Mouse (Mus musculus) MEL (cell line): ENCODE measurements around the gene Cmtm7. TPM values are rescaled to one million over a fixed set of nuclear protein-coding genes. Genes with fewer than 3 reads are reported as not detected.

Experiments used
- DNase-seq: peaks from one replicate; pipeline ENCODE4 v3.0.0; 2011; ENCODE audit warnings: low read depth, low spot score
- H3K27ac ChIP-seq: 2 replicates; pipeline ENCODE4 v1.5.1; 2012; ENCODE audit warnings: low read depth, mild to moderate bottlenecking, control low read depth, low read length, moderate library complexity; ENCODE audit not compliant: control insufficient read depth
- H3K27me3 ChIP-seq, 2 experiments: fragments of 150-350 bp in 1 of 2; sonication (generic) in 1 of 2; 2 replicates each; pipeline ENCODE4 v1.6.1; 2012; ENCODE audit warnings: low read length in 2 of 2, mild to moderate bottlenecking in 2 of 2, improper control_type of control experiment in 1 of 2, moderate library complexity in 1 of 2; ENCODE audit not compliant: insufficient read depth in 2 of 2, control insufficient read depth in 1 of 2
- H3K36me3 ChIP-seq, 2 experiments: 2 replicates each; pipeline ENCODE4 v1.6.1; 2012 to 2014; ENCODE audit warnings: low read length in 2 of 2, improper control_type of control experiment in 1 of 2, inconsistent platforms in 1 of 2, mild to moderate bottlenecking in 1 of 2; ENCODE audit not compliant: insufficient read depth in 2 of 2, control insufficient read depth in 1 of 2
- H3K4me1 ChIP-seq, 2 experiments: fragments of 150-350 bp in 1 of 2; sonication (generic) in 1 of 2; 2 replicates each; pipeline ENCODE4 v1.6.1; 2012; ENCODE audit warnings: low read length in 2 of 2, improper control_type of control experiment in 1 of 2, mild to moderate bottlenecking in 1 of 2; ENCODE audit not compliant: insufficient read depth in 2 of 2, control insufficient read depth in 1 of 2
- H3K4me3 ChIP-seq, 2 experiments: fragments of 150-350 bp in 1 of 2; sonication (generic) in 1 of 2; 2 replicates each; pipeline ENCODE4 v1.5.1; 2012; ENCODE audit warnings: low read depth in 2 of 2, low read length in 2 of 2, mild to moderate bottlenecking in 2 of 2, moderate library complexity in 2 of 2, control low read depth in 1 of 2, improper control_type of control experiment in 1 of 2; ENCODE audit not compliant: control insufficient read depth in 1 of 2, insufficient read depth in 1 of 2
- H3K79me2 ChIP-seq: 2 replicates; pipeline ENCODE4 v1.6.1; 2012; ENCODE audit warnings: mild to moderate bottlenecking, low read length, moderate library complexity; ENCODE audit not compliant: control insufficient read depth, poor library complexity, insufficient read depth
- H3K9ac ChIP-seq: 2 replicates; pipeline ENCODE4 v1.6.1; 2012; ENCODE audit warnings: low read depth, mild to moderate bottlenecking, control low read depth, low read length, moderate library complexity; ENCODE audit not compliant: control insufficient read depth, poor library complexity, severe bottlenecking
- H3K9me3 ChIP-seq: fragments of 150-350 bp; sonication (generic); replicated peaks from 2 replicates; pipeline ENCODE4 v1.6.1; 2012; ENCODE audit warnings: mild to moderate bottlenecking, low read length, improper control_type of control experiment, moderate library complexity; ENCODE audit not compliant: insufficient read depth
- CHD1 ChIP-seq: IDR thresholded peaks from 2 replicates; pipeline ENCODE4 v1.6.1; 2012; ENCODE audit warnings: low read depth, mild to moderate bottlenecking, inconsistent platforms, low read length, improper control_type of control experiment
- CHD2 ChIP-seq: IDR thresholded peaks from 2 replicates; pipeline ENCODE4 v1.6.1; 2011; ENCODE audit warnings: low read length, improper control_type of control experiment
- CTCF ChIP-seq, 3 experiments: IDR thresholded peaks in 2 of 3; conservative IDR thresholded peaks in 1 of 3; 2 replicates each; pipeline ENCODE4 v1.5.1; 2011 to 2012; ENCODE audit warnings: low read length in 3 of 3, low read depth in 2 of 3, mild to moderate bottlenecking in 2 of 3, improper control_type of control experiment in 1 of 3, inconsistent platforms in 1 of 3, mixed read lengths in 1 of 3, moderate library complexity in 1 of 3; ENCODE audit not compliant: control insufficient read depth in 1 of 3, insufficient read depth in 1 of 3, poor library complexity in 1 of 3, severe bottlenecking in 1 of 3
- EP300 ChIP-seq, 2 experiments: IDR thresholded peaks; 2 replicates each; pipeline ENCODE4 v1.6.1; 2011; ENCODE audit warnings: improper control_type of control experiment in 2 of 2, low read length in 2 of 2, low read depth in 1 of 2, mild to moderate bottlenecking in 1 of 2
- ETS1 ChIP-seq: IDR thresholded peaks from 2 replicates; pipeline ENCODE4 v1.6.1; 2012; ENCODE audit warnings: low read depth, mild to moderate bottlenecking, inconsistent platforms, low read length, improper control_type of control experiment, moderate library complexity
- MAFK ChIP-seq: IDR thresholded peaks from 2 replicates; pipeline ENCODE4 v1.6.1; 2011; ENCODE audit warnings: low read depth, mild to moderate bottlenecking, low read length, improper control_type of control experiment, borderline replicate concordance
- NELFE ChIP-seq: IDR thresholded peaks from 2 replicates; pipeline ENCODE4 v1.6.1; 2011; ENCODE audit warnings: low read depth, low read length, improper control_type of control experiment
- NRF1 ChIP-seq: IDR thresholded peaks from 2 replicates; pipeline ENCODE4 v1.6.1; 2014; ENCODE audit warnings: low read depth, mild to moderate bottlenecking, inconsistent platforms, low read length, improper control_type of control experiment, moderate library complexity; ENCODE audit not compliant: poor library complexity, insufficient read depth, severe bottlenecking
- POLR2A ChIP-seq, 2 experiments: IDR thresholded peaks; 2 replicates each; pipeline ENCODE4 v1.6.1; 2011 to 2012; ENCODE audit warnings: low read length in 2 of 2, mild to moderate bottlenecking in 2 of 2, control low read depth in 1 of 2, improper control_type of control experiment in 1 of 2, low read depth in 1 of 2, moderate library complexity in 1 of 2; ENCODE audit not compliant: control insufficient read depth in 1 of 2, insufficient read depth in 1 of 2, poor library complexity in 1 of 2
- RAD21 ChIP-seq: IDR thresholded peaks from 2 replicates; pipeline ENCODE4 v1.6.1; 2011; ENCODE audit warnings: mild to moderate bottlenecking, low read depth, low read length, improper control_type of control experiment
- SMC3 ChIP-seq: IDR thresholded peaks from 2 replicates; pipeline ENCODE4 v1.6.1; 2011; ENCODE audit warnings: low read depth, low read length, improper control_type of control experiment
- USF2 ChIP-seq, 2 experiments: IDR thresholded peaks; 2 replicates each; pipeline ENCODE4 v1.6.1; 2011 to 2012; ENCODE audit warnings: improper control_type of control experiment in 2 of 2, low read length in 2 of 2, borderline replicate concordance in 1 of 2, inconsistent platforms in 1 of 2, low read depth in 1 of 2, mild to moderate bottlenecking in 1 of 2; ENCODE audit not compliant: insufficient read depth in 1 of 2
- ZC3H11A ChIP-seq: IDR thresholded peaks from 2 replicates; pipeline ENCODE4 v1.6.1; 2012; ENCODE audit warnings: low read depth, mild to moderate bottlenecking, inconsistent platforms, low read length, improper control_type of control experiment
- ZKSCAN1 ChIP-seq: IDR thresholded peaks from 2 replicates; pipeline ENCODE4 v1.6.1; 2012; ENCODE audit warnings: low read depth, mild to moderate bottlenecking, inconsistent platforms, low read length, improper control_type of control experiment, moderate library complexity
- polyA plus RNA-seq, 2 experiments: library from polyadenylated mRNA; stranded (reverse) in 1 of 2; unstranded in 1 of 2; fragments of >175 nt in 1 of 2; fragments of >200 nt in 1 of 2; gene quantifications; 2 replicates each; pipeline versions ENCODE4 v1.2.1 to v1.2.4; 2012; ENCODE audit warnings: low replicate concordance in 2 of 2, low read depth in 1 of 2; ENCODE audit not compliant: insufficient read length in 2 of 2, insufficient read depth in 1 of 2, missing spikeins in 1 of 2
- total RNA-seq: library from RNA; depleted of rRNA; stranded (reverse); fragments of 300-350 nt; gene quantifications from 2 replicates; pipeline ENCODE4 v1.2.3, GENCODE M21; 2012

Gene Cmtm7
- total and polyA plus RNA-seq, 3 experiments, result 290 to 545 TPM; not detected in 1

DNA sequence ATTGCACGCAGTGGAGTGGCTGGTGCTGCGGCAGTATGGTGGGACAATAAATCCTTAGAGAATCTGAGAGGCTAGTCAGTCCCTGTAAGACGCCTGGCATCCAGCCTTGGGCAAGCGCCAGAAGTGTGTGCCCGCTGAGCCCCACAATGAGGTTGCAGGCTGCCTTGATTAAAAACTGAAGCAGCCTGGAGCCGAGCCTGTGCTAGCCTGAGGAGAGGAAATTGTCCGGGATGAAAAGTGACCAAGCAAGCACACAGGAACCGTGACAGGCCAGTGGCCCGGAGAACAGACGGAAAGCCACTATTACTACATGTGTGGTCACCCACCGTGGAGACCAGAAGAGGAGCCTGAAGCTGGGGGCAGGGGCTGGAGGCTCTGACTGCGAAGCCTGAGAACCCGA, 14.6 kb downstream of the Cmtm7 start:
- H3K9me3 ChIP-seq, result no peaks in the 10 kb centered on the region
- H3K79me2 ChIP-seq, result peaks cover 8% of the 10 kb centered on the region; the same call in 1 of the 2 replicates
- peaks cover 0 to 26% of the 10 kb centered on the region in 2 experiments; a peak in 2 of 4 replicates for H3K36me3 ChIP-seq
- no peaks in the 10 kb centered on the region for H3K4me1 ChIP-seq
- DNase-seq, result no peak
- no peak overlapping the region for H3K27ac ChIP-seq
- TF ChIP-seq ETS1 (no peak), ZC3H11A (no peak), ZKSCAN1 (no peak), NRF1 (no peak), EP300 (IDR thresholded peaks at IDR 0.05; ENCODE audit: low read depth in 1 of 2, low read length in 2 of 2) (no peak), POLR2A (IDR thresholded peaks at IDR 0.05; ENCODE audit: control insufficient read depth in 1 of 2, insufficient read depth in 1 of 2, low read depth in 1 of 2, low read length in 2 of 2, poor library complexity in 1 of 2) (no peak; a peak in 1 of 4 replicates), USF2 (IDR thresholded peaks at IDR 0.05; ENCODE audit: borderline replicate concordance in 1 of 2, insufficient read depth in 1 of 2, low read depth in 1 of 2, low read length in 2 of 2) (no peak), CHD2 (no peak), CHD1 (no peak)
- H3K4me3 ChIP-seq, result no peak overlapping the region
- H3K27me3 ChIP-seq, result no peaks in the 10 kb centered on the region
- H3K9ac ChIP-seq, result no peak overlapping the region

DNA sequence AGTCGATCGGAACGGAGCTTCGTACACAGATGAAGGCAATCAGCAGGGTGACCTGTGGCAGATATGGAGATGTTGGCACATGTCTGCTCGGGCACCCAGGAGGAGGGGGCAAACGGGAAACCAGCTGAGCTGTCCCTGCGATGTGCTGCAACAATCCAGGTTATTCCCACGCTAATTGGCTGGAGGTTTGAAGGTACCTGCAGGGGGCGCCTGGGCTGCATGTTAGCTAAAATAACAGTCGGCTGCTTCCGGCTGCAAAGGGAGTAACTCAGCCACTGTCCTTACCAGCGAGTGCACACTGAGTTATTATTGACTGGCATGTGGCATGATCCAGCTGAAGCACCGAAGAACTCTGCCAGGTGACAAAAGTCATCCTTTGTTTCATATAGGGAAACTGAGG, 18.3 kb downstream of the Cmtm7 start:
- H3K27me3 ChIP-seq, result no peaks in the 10 kb centered on the region
- H3K4me1 ChIP-seq, result no peaks in the 10 kb centered on the region
- H3K9ac ChIP-seq, result no peak overlapping the region
- H3K79me2 ChIP-seq, result peaks cover 6% of the 10 kb centered on the region; the same call in 1 of the 2 replicates
- no peak overlapping the region for H3K27ac ChIP-seq
- TF ChIP-seq RAD21, result peak; percentile 43
- TF ChIP-seq CTCF (IDR thresholded peaks at IDR 0.05 in 2 of 3, conservative IDR thresholded peaks at IDR 0.05 in 1 of 3; ENCODE audit: control insufficient read depth in 1 of 3, insufficient read depth in 1 of 3, low read depth in 2 of 3, low read length in 3 of 3, poor library complexity in 1 of 3, severe bottlenecking in 1 of 3), result peak; percentile 57 to 75 (median 60)
- TF ChIP-seq ZC3H11A, result no peak
- peak; percentile 41 for TF ChIP-seq SMC3
- TF ChIP-seq MAFK, result no peak
- TF ChIP-seq POLR2A (IDR thresholded peaks at IDR 0.05; ENCODE audit: control insufficient read depth in 1 of 2, insufficient read depth in 1 of 2, low read depth in 1 of 2, low read length in 2 of 2, poor library complexity in 1 of 2), result no peak
- no peak for TF ChIP-seq USF2 (IDR thresholded peaks at IDR 0.05; ENCODE audit: borderline replicate concordance in 1 of 2, insufficient read depth in 1 of 2, low read depth in 1 of 2, low read length in 2 of 2)
- no peak for TF ChIP-seq NELFE
- no peak for TF ChIP-seq CHD1
- peaks cover 0 to 39% of the 10 kb centered on the region in 2 experiments; a peak in 2 of 4 replicates for H3K36me3 ChIP-seq
- no peak overlapping the region for H3K4me3 ChIP-seq
- DNase-seq, result no peak
- no peaks in the 10 kb centered on the region for H3K9me3 ChIP-seq
